Comparison of ENCODE assay signal across 33 mouse cellular contexts in genomic region chr13:103217486-103217885, GRCm38 (mm10).
"Had no signal": no experiment of that assay in that cellular context is flagged by ENCODE, and none has a peak within 500 bp of the region (broad histone marks: within the 10 kb centered on the region; RNA-seq: fewer than 3 reads in every experiment).

No protein-coding gene starts in this region.

- DNase-seq: heart, postnatal 36 days; heart, postnatal 4 days; kidney, adult 11 months; kidney, adult 18-20 months; kidney, adult 2 months; kidney, adult 8-10 months; kidney, adult 9 months; kidney, postnatal 10 days; kidney, postnatal 14 days; kidney, postnatal 25 days; kidney, postnatal 36 days; kidney, postnatal 4 days; layer of hippocampus, adult 9-11 months; layer of hippocampus, postnatal 36 days had no signal

- ATAC-seq: hindbrain, embryonic 16.5 days; hindbrain, postnatal 0 days; inflammation-experienced regulatory T-cells, adult 6 months; intestine, embryonic 15.5 days; intestine, embryonic 16.5 days; intestine, postnatal 0 days had no signal

- H3K36me3 ChIP-seq: heart, embryonic 12.5 days; heart, embryonic 13.5 days; heart, embryonic 15.5 days; hindbrain, embryonic 10.5 days; hindbrain, embryonic 12.5 days; hindbrain, embryonic 13.5 days; hindbrain, embryonic 15.5 days; intestine, embryonic 15.5 days; kidney, embryonic 15.5 days had no signal

- H3K27me3 ChIP-seq: heart, embryonic 12.5 days; heart, embryonic 13.5 days; heart, embryonic 15.5 days; hindbrain, embryonic 12.5 days; hindbrain, embryonic 13.5 days; hindbrain, embryonic 15.5 days; intestine, embryonic 15.5 days; kidney, embryonic 15.5 days had no signal

- H3K9me3 ChIP-seq: heart, embryonic 12.5 days; heart, embryonic 13.5 days; heart, embryonic 15.5 days; hindbrain, embryonic 10.5 days; hindbrain, embryonic 12.5 days; hindbrain, embryonic 13.5 days; hindbrain, embryonic 15.5 days; intestine, embryonic 15.5 days; kidney, embryonic 15.5 days had no signal

- H3K4me3 ChIP-seq: heart, embryonic 12.5 days; heart, embryonic 13.5 days; heart, embryonic 15.5 days; hindbrain, embryonic 10.5 days; hindbrain, embryonic 12.5 days; hindbrain, embryonic 13.5 days; hindbrain, embryonic 15.5 days; intestine, embryonic 15.5 days; kidney, embryonic 15.5 days; layer of hippocampus, adult 2 months; left cerebral cortex, adult 2 months had no signal

- H3K9ac ChIP-seq: heart, embryonic 12.5 days; heart, embryonic 13.5 days; heart, embryonic 15.5 days; hindbrain, embryonic 12.5 days; hindbrain, embryonic 13.5 days; hindbrain, embryonic 14.5 days; hindbrain, embryonic 15.5 days; intestine, embryonic 15.5 days; kidney, embryonic 15.5 days had no signal

- H3K27ac ChIP-seq: heart, embryonic 13.5 days; heart, embryonic 15.5 days; hindbrain, embryonic 10.5 days; hindbrain, embryonic 12.5 days; hindbrain, embryonic 13.5 days; hindbrain, embryonic 14.5 days; hindbrain, embryonic 15.5 days; hindbrain, postnatal 0 days; intestine, embryonic 15.5 days; kidney, embryonic 15.5 days; kidney, postnatal 0 days; layer of hippocampus, adult 2 months; left cerebral cortex, adult 2 months had no signal

- H3K4me1 ChIP-seq: hindbrain, embryonic 15.5 days had no signal

- H3K4me2 ChIP-seq: heart, embryonic 11.5 days; heart, embryonic 12.5 days; heart, embryonic 13.5 days; heart, embryonic 15.5 days; hindbrain, embryonic 12.5 days; hindbrain, embryonic 13.5 days; hindbrain, embryonic 14.5 days; hindbrain, embryonic 15.5 days; intestine, embryonic 15.5 days; kidney, embryonic 15.5 days had no signal
